10 mouse cellular contexts compared by ENCODE assay signal in the genomic region with DNA sequence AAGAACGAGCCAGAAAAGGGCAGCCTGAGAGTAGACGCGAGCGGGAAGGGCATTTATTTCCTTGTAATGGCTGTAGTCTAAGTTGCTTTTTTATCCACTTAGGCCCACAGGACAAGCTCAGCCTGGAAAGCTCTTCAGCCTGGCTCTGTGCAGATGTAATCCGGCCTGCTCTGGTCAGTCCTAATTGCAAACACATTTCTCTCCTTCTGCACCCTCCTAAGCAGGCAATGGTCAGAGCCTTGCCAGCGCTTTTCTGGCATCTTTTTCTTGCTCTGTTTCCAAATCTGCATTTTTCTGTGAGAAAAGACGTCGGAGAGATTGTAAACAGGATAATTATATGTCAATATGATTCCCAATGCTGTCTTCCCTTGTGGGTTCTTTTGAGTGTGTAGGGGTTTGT.
A peak's percentile ranks its signal among the peaks of the same experiment; 100 is the strongest.
DNase-seq lines count a peak whose midpoint lies in the region; ATAC-seq lines count a peak whose summit lies in the region.
"Had no signal": no experiment of that assay in that cellular context is flagged by ENCODE, and none has a peak within 500 bp of the region (broad histone marks: within the 10 kb centered on the region; RNA-seq: fewer than 3 reads in every experiment).

No protein-coding gene starts in this region.

- H3K4me1 ChIP-seq in midbrain, embryonic 14.5 days (ENCODE audit: control insufficient read depth, insufficient read depth, low read length) = no peaks in the 10 kb centered on the region
- H3K4me1 ChIP-seq in midbrain, embryonic 15.5 days = no peaks in the 10 kb centered on the region
- H3K4me1 ChIP-seq in embryonic facial prominence, embryonic 12.5 days = peaks cover 9% of the 10 kb centered on the region

- H3K4me2 ChIP-seq in midbrain, embryonic 14.5 days (ENCODE audit: low read length) = no peak overlapping the region
- H3K4me2 ChIP-seq in midbrain, embryonic 15.5 days = no peak overlapping the region
- H3K4me2 ChIP-seq in embryonic facial prominence, embryonic 12.5 days (replicated peaks) = 0 out of 2 replicates have a peak overlapping the region, but pooled peaks have one; percentile 6

- H3K27me3 ChIP-seq in midbrain, embryonic 14.5 days (ENCODE audit: control insufficient read depth, insufficient read depth, low read length) = no peaks in the 10 kb centered on the region
- no peaks in the 10 kb centered on the region for H3K27me3 ChIP-seq in midbrain, embryonic 15.5 days (replicated peaks)
- H3K27me3 ChIP-seq in embryonic facial prominence, embryonic 12.5 days = no peaks in the 10 kb centered on the region

- H3K4me3 ChIP-seq in midbrain, embryonic 14.5 days (replicated peaks; ENCODE audit: low read depth, low read length) = no peak overlapping the region
- H3K4me3 ChIP-seq in midbrain, embryonic 15.5 days = no peak overlapping the region
- no peak overlapping the region for H3K4me3 ChIP-seq in embryonic facial prominence, embryonic 12.5 days

- peak; percentile 13 for DNase-seq in midbrain, embryonic 14.5 days
- peak; percentile 31 to 33 for DNase-seq in heart, postnatal 10 days
- peak; percentile 30 for DNase-seq in mesoderm, embryonic 11.5 days (ENCODE audit: low read depth, low spot score)
- DNase-seq in thymus, postnatal 0 days (ENCODE audit: low spot score) = no peak
- no peak for DNase-seq in spleen, postnatal 14 days (ENCODE audit: low spot score in 2 of 2)
- DNase-seq in urinary bladder, adult 2 months (ENCODE audit: low spot score) = no peak

- 0 out of 2 replicates have a peak overlapping the region, but pooled peaks have one; percentile 8 for H3K27ac ChIP-seq in midbrain, embryonic 14.5 days (replicated peaks; ENCODE audit: low read depth, low read length)
- no peak overlapping the region for H3K27ac ChIP-seq in midbrain, embryonic 15.5 days
- H3K27ac ChIP-seq in embryonic facial prominence, embryonic 12.5 days = peak overlapping the region; percentile 58
- H3K27ac ChIP-seq: liver, embryonic 14.5 days had no signal

- no peaks in the 10 kb centered on the region for H3K9me3 ChIP-seq in midbrain, embryonic 14.5 days (ENCODE audit: control insufficient read depth, low read length)
- no peaks in the 10 kb centered on the region for H3K9me3 ChIP-seq in midbrain, embryonic 15.5 days
- H3K9me3 ChIP-seq in embryonic facial prominence, embryonic 12.5 days = no peaks in the 10 kb centered on the region

- no peak overlapping the region for H3K9ac ChIP-seq in midbrain, embryonic 14.5 days (replicated peaks; ENCODE audit: low read length)
- no peak overlapping the region for H3K9ac ChIP-seq in midbrain, embryonic 15.5 days
- no peak overlapping the region for H3K9ac ChIP-seq in embryonic facial prominence, embryonic 12.5 days
- H3K9ac ChIP-seq: liver, embryonic 14.5 days had no signal

- H3K36me3 ChIP-seq in midbrain, embryonic 14.5 days (ENCODE audit: control insufficient read depth, insufficient read depth, low read length) = no peaks in the 10 kb centered on the region
- no peaks in the 10 kb centered on the region for H3K36me3 ChIP-seq in midbrain, embryonic 15.5 days (replicated peaks)
- H3K36me3 ChIP-seq in embryonic facial prominence, embryonic 12.5 days = no peaks in the 10 kb centered on the region

- intact Hi-C loops in heart, postnatal 10 days (cut with DNase I) = no loop called here

- WGBS in midbrain, embryonic 14.5 days = 78% methylated on average over 8 of the region's 8 CpGs
- 69% methylated on average over 8 of the region's 8 CpGs for WGBS in midbrain, embryonic 15.5 days
- 16% methylated on average over 8 of the region's 8 CpGs for WGBS in embryonic facial prominence, embryonic 12.5 days

- ATAC-seq in midbrain, embryonic 14.5 days (ENCODE audit: low FRiP score, low TSS enrichment) = no peak
- no peak for ATAC-seq in midbrain, embryonic 15.5 days (replicated peaks)
- peak; percentile 60; the same call in 1 of the 2 replicates for ATAC-seq in embryonic facial prominence, embryonic 12.5 days (ENCODE audit: insufficient number of reproducible peaks, insufficient read depth, low FRiP score, low TSS enrichment)
- ATAC-seq: inflammation-experienced regulatory T-cells, adult 6 months had no signal

Comparison
In these comparisons a context has a peak if more than half of its experiments do, and no peak if none do; other contexts are left out.
1. DNase-seq: peak in midbrain, embryonic 14.5 days (single experiment), heart, postnatal 10 days (2 of 2) and mesoderm, embryonic 11.5 days (single experiment); none in thymus, postnatal 0 days (single experiment), spleen, postnatal 14 days (0 of 2) and urinary bladder, adult 2 months (single experiment).